8 mouse cellular contexts compared by ENCODE assay signal in genomic region chr10:78170445-78170844, GRCm38 (mm10). TPM values are rescaled to one million over a fixed set of nuclear protein-coding genes. Genes with fewer than 3 reads are reported as not detected.
DNase-seq lines count a peak whose midpoint lies in the region; ATAC-seq lines count a peak whose summit lies in the region.

No protein-coding gene starts in this region.

- peak overlapping the region; percentile 94 for H3K4me3 ChIP-seq in kidney, embryonic 15.5 days (replicated peaks)
- H3K4me3 ChIP-seq in embryonic facial prominence, embryonic 12.5 days, result no peak overlapping the region
- H3K4me3 ChIP-seq in hindbrain, embryonic 16.5 days (ENCODE audit: low read length), result no peak overlapping the region; the same call in 1 of the 2 replicates
- peak overlapping the region; percentile 89 for H3K4me3 ChIP-seq in midbrain, embryonic 15.5 days

- H3K27me3 ChIP-seq in kidney, embryonic 15.5 days, result no peaks in the 10 kb centered on the region
- no peaks in the 10 kb centered on the region for H3K27me3 ChIP-seq in embryonic facial prominence, embryonic 12.5 days
- H3K27me3 ChIP-seq in hindbrain, embryonic 16.5 days (replicated peaks; ENCODE audit: control insufficient read depth, insufficient read depth, low read length), result no peaks in the 10 kb centered on the region
- no peaks in the 10 kb centered on the region for H3K27me3 ChIP-seq in midbrain, embryonic 15.5 days (replicated peaks)

- peaks cover 21% of the 10 kb centered on the region for H3K4me1 ChIP-seq in kidney, embryonic 15.5 days
- H3K4me1 ChIP-seq in embryonic facial prominence, embryonic 12.5 days, result peaks cover 15% of the 10 kb centered on the region
- peaks cover 20% of the 10 kb centered on the region for H3K4me1 ChIP-seq in hindbrain, embryonic 16.5 days (ENCODE audit: control insufficient read depth, insufficient read depth, low read depth, low read length)
- peaks cover 21% of the 10 kb centered on the region for H3K4me1 ChIP-seq in midbrain, embryonic 15.5 days

- peak overlapping the region; percentile 71 for H3K27ac ChIP-seq in kidney, embryonic 15.5 days
- no peak overlapping the region for H3K27ac ChIP-seq in embryonic facial prominence, embryonic 12.5 days
- peak overlapping the region; percentile 70 for H3K27ac ChIP-seq in hindbrain, embryonic 16.5 days (ENCODE audit: low read depth, low read length)
- H3K27ac ChIP-seq in midbrain, embryonic 15.5 days, result peak overlapping the region; percentile 80

- no peak for ATAC-seq in kidney, embryonic 15.5 days (replicated peaks; ENCODE audit: low FRiP score)
- ATAC-seq in embryonic facial prominence, embryonic 12.5 days (ENCODE audit: insufficient number of reproducible peaks, insufficient read depth, low FRiP score, low TSS enrichment), result no peak
- ATAC-seq in hindbrain, embryonic 16.5 days, result no peak
- peak; percentile 1; the same call in 1 of the 2 replicates for ATAC-seq in midbrain, embryonic 15.5 days (replicated peaks)
- ATAC-seq in CD4-positive, CD25-positive, alpha-beta regulatory T cell, adult 4 months, result no peak

- H3K36me3 ChIP-seq in kidney, embryonic 15.5 days, result peaks cover 76% of the 10 kb centered on the region
- peaks cover 70% of the 10 kb centered on the region for H3K36me3 ChIP-seq in embryonic facial prominence, embryonic 12.5 days
- peaks cover 34% of the 10 kb centered on the region for H3K36me3 ChIP-seq in hindbrain, embryonic 16.5 days (ENCODE audit: control insufficient read depth, insufficient read depth, low read length)
- H3K36me3 ChIP-seq in midbrain, embryonic 15.5 days (replicated peaks), result peaks cover 34% of the 10 kb centered on the region

- no peaks in the 10 kb centered on the region for H3K9me3 ChIP-seq in kidney, embryonic 15.5 days (replicated peaks)
- no peaks in the 10 kb centered on the region for H3K9me3 ChIP-seq in embryonic facial prominence, embryonic 12.5 days
- H3K9me3 ChIP-seq in hindbrain, embryonic 16.5 days (ENCODE audit: control insufficient read depth, low read length), result no peaks in the 10 kb centered on the region
- H3K9me3 ChIP-seq in midbrain, embryonic 15.5 days, result no peaks in the 10 kb centered on the region

- WGBS in kidney, embryonic 15.5 days, result 69% methylated on average over 2 of the region's 2 CpGs
- 62% methylated on average over 2 of the region's 2 CpGs for WGBS in embryonic facial prominence, embryonic 12.5 days
- 61% methylated on average over 2 of the region's 2 CpGs for WGBS in hindbrain, embryonic 16.5 days
- 69% methylated on average over 2 of the region's 2 CpGs for WGBS in midbrain, embryonic 15.5 days

- H3K4me2 ChIP-seq in kidney, embryonic 15.5 days, result peak overlapping the region; percentile 91
- peak overlapping the region; percentile 66 for H3K4me2 ChIP-seq in embryonic facial prominence, embryonic 12.5 days (replicated peaks)
- peak overlapping the region; percentile 87 for H3K4me2 ChIP-seq in hindbrain, embryonic 16.5 days (ENCODE audit: low read length)
- peak overlapping the region; percentile 84 for H3K4me2 ChIP-seq in midbrain, embryonic 15.5 days

- DNase-seq in kidney, postnatal 4 days, result no peak
- DNase-seq in thymus, postnatal 4 days, result no peak
- no peak for DNase-seq in cerebellum, postnatal 36 days

- H3K9ac ChIP-seq in kidney, embryonic 15.5 days, result peak overlapping the region; percentile 39; the same call in 1 of the 2 replicates
- H3K9ac ChIP-seq in embryonic facial prominence, embryonic 12.5 days, result no peak overlapping the region
- peak overlapping the region; percentile 58 for H3K9ac ChIP-seq in hindbrain, embryonic 16.5 days (ENCODE audit: low read depth, low read length)
- 0 out of 2 replicates have a peak overlapping the region, but pooled peaks have one; percentile 2 for H3K9ac ChIP-seq in midbrain, embryonic 15.5 days

RNA-seq across cellular contexts. Expression of gene D10Jhu81e, which starts 0.9 kb away (rescaled TPM):
- polyA plus RNA-seq in kidney, embryonic 15.5 days (2015; fragmentation: Nextera tagmentation; extraction: Ambion mirVana), result 43.2 TPM in 2 replicates
- polyA plus RNA-seq in embryonic facial prominence, embryonic 12.5 days (2016; fragmentation: Nextera tagmentation; extraction: Ambion mirVana), result 30.3 and 32.8 TPM in 2 replicates
- 31.8 and 35.4 TPM in 2 replicates for polyA plus RNA-seq in hindbrain, embryonic 16.5 days (2015; fragmentation: Nextera tagmentation; extraction: Ambion mirVana)
- 22.8 and 28.7 TPM in 2 replicates for polyA plus RNA-seq in midbrain, embryonic 15.5 days (2015; fragmentation: Nextera tagmentation; extraction: Ambion mirVana)
- polyA plus RNA-seq in CD4-positive, CD25-positive, alpha-beta regulatory T cell, adult 4 months (2017; shearing (Covaris generic)), result 10 to 100 TPM in 1 of 2 experiments, 1 to 10 TPM in 1; 7.5 to 42.9 TPM

RNA-seq across cellular contexts. Expression of gene Pwp2, which starts 14.5 kb away (rescaled TPM):
- polyA plus RNA-seq in kidney, embryonic 15.5 days (2015; fragmentation: Nextera tagmentation; extraction: Ambion mirVana), result 21.7 and 22.6 TPM in 2 replicates
- 24.2 and 27.0 TPM in 2 replicates for polyA plus RNA-seq in embryonic facial prominence, embryonic 12.5 days (2016; fragmentation: Nextera tagmentation; extraction: Ambion mirVana)
- polyA plus RNA-seq in hindbrain, embryonic 16.5 days (2015; fragmentation: Nextera tagmentation; extraction: Ambion mirVana), result 15.9 and 17.0 TPM in 2 replicates
- 18.1 and 18.4 TPM in 2 replicates for polyA plus RNA-seq in midbrain, embryonic 15.5 days (2015; fragmentation: Nextera tagmentation; extraction: Ambion mirVana)
- 10 to 100 TPM; 13.4 to 29.5 TPM for polyA plus RNA-seq in CD4-positive, CD25-positive, alpha-beta regulatory T cell, adult 4 months (2017; shearing (Covaris generic))

Comparison
In these comparisons a context has a peak if more than half of its experiments do, and no peak if none do; other contexts are left out.
1. H3K4me3 ChIP-seq: peak in kidney, embryonic 15.5 days (single experiment) and midbrain, embryonic 15.5 days (single experiment); none in embryonic facial prominence, embryonic 12.5 days (single experiment) and hindbrain, embryonic 16.5 days (single experiment).
2. Peak in every context shown above with its lines, with median percentiles within 50 percentile points of each other: H3K4me2 ChIP-seq.